9 mouse cellular contexts compared by ENCODE assay signal in genomic region chr12:104426915-104427314, GRCm38 (mm10). TPM values are rescaled to one million over a fixed set of nuclear protein-coding genes. Genes with fewer than 3 reads are reported as not detected.
DNase-seq lines count a peak whose midpoint lies in the region; ATAC-seq and TF ChIP-seq lines count a peak whose summit lies in the region.
"Had no signal": no experiment of that assay in that cellular context is flagged by ENCODE, and none has a peak within 500 bp of the region (broad histone marks: within the 10 kb centered on the region; RNA-seq: fewer than 3 reads in every experiment).

No protein-coding gene starts in this region.

- H3K9ac ChIP-seq in intestine, embryonic 15.5 days = no peak overlapping the region

- no peak overlapping the region for H3K27ac ChIP-seq in left cerebral cortex, adult 2 months
- no peak overlapping the region for H3K27ac ChIP-seq in intestine, embryonic 15.5 days

- no peak overlapping the region for H3K4me3 ChIP-seq in left cerebral cortex, adult 2 months
- H3K4me3 ChIP-seq in intestine, embryonic 15.5 days (replicated peaks) = no peak overlapping the region
- H3K4me3 ChIP-seq: megakaryocyte, embryonic 14.5 days had no signal

- in situ Hi-C loops in Patski (cut with MboI; ENCODE audit: low pct_unique_long_range_greater_than_20kb) = loop anchor here (25.0 kb wide), 1 partner anchor 610 kb away; the partner anchor contains the start of gene Glrx5

- no peak for DNase-seq in left cerebral cortex, adult 2 months (ENCODE audit: extremely low spot score in 1 of 2, low spot score in 2 of 2)
- DNase-seq in left cerebral cortex, adult 8-10 months (ENCODE audit: low spot score in 2 of 2) = no peak
- DNase-seq in Patski (ENCODE audit: low read depth, low spot score) = no peak
- peak; percentile 80 for DNase-seq in embryo, embryonic 10 days (ENCODE audit: low spot score)
- DNase-seq in mesoderm, embryonic 11.5 days (ENCODE audit: low read depth, low spot score) = peak; percentile 72
- no peak for DNase-seq in ovary, postnatal 14 days (ENCODE audit: low spot score)

- POLR2A ChIA-PET in Patski (lab: Charles Lee) = no interaction called here

- H3K9me3 ChIP-seq in intestine, embryonic 15.5 days = no peaks in the 10 kb centered on the region
- H3K9me3 ChIP-seq: megakaryocyte, embryonic 14.5 days had no signal

- no peaks in the 10 kb centered on the region for H3K27me3 ChIP-seq in Patski
- 0 out of 2 replicates have a peak, but pooled peaks cover 3% of the 10 kb centered on the region for H3K27me3 ChIP-seq in intestine, embryonic 15.5 days (replicated peaks)

- intact Hi-C loops in left cerebral cortex, adult 2 months (cut with DNase I) = no loop called here

- H3K4me2 ChIP-seq in intestine, embryonic 15.5 days (replicated peaks) = no peak overlapping the region

- ATAC-seq in Patski = no peak
- 0 out of 2 replicates have a peak, but pooled peaks have one; percentile 23 for ATAC-seq in intestine, embryonic 15.5 days

- CTCF ChIA-PET in Patski (lab: Charles Lee) = interaction anchor here (0.7 to 1.6 kb wide), 4 partner anchors 10 to 441 kb away, joined by 3 to 5 read pairs (median 4); no protein-coding TSS in a partner anchor

- TF ChIP-seq CTCF in left cerebral cortex, adult 2 months (IDR thresholded peaks at IDR 0.05) = peak; percentile 74
- TF ChIP-seq CTCF in Patski (IDR thresholded peaks at IDR 0.05) = peak; percentile 86

- WGBS in intestine, embryonic 15.5 days = 4% methylated on average over 7 of the region's 7 CpGs

- H3K36me3 ChIP-seq in intestine, embryonic 15.5 days = no peaks in the 10 kb centered on the region

- no peaks in the 10 kb centered on the region for H3K4me1 ChIP-seq in intestine, embryonic 15.5 days (replicated peaks)
- H3K4me1 ChIP-seq: megakaryocyte, embryonic 14.5 days had no signal

RNA-seq across cellular contexts. Expression of gene Serpina3n, which starts 20.4 kb away (rescaled TPM):
- total RNA-seq in left cerebral cortex, adult 2 months (2021) = 10 to 100 TPM; 13.5 to 13.6 TPM
- total RNA-seq in left cerebral cortex, adult 8-10 months (2022) = 10 to 100 TPM; 13.8 to 90.9 (median 32.5) TPM
- polyA plus RNA-seq in Patski (2021) = 8.9 TPM
- polyA plus RNA-seq in intestine, embryonic 15.5 days (2015; fragmentation: Nextera tagmentation; extraction: Ambion mirVana) = 0.08 and 0.11 TPM in 2 replicates

RNA-seq across cellular contexts. Expression of gene Gsc, which starts 46.2 kb away (rescaled TPM):
- total RNA-seq in left cerebral cortex, adult 2 months (2021) = not detected
- not detected for total RNA-seq in left cerebral cortex, adult 8-10 months (2022)
- polyA plus RNA-seq in Patski (2021) = 1.0 TPM
- 0.40 and 0.64 TPM in 2 replicates for polyA plus RNA-seq in intestine, embryonic 15.5 days (2015; fragmentation: Nextera tagmentation; extraction: Ambion mirVana)
- polyA plus RNA-seq: frontal cortex, adult 2 months had no signal

Comparison
In these comparisons a context has a peak if more than half of its experiments do, and no peak if none do; other contexts are left out.
1. DNase-seq: peak in embryo, embryonic 10 days (single experiment) and mesoderm, embryonic 11.5 days (single experiment); none in left cerebral cortex, adult 2 months (0 of 2), left cerebral cortex, adult 8-10 months (0 of 2), Patski (single experiment) and ovary, postnatal 14 days (single experiment).